Mouse (Mus musculus) stomach, embryonic 16.5 days (tissue): ENCODE measurements around the gene Frmd4b. TPM values are rescaled to one million over a fixed set of nuclear protein-coding genes. Genes with fewer than 3 reads are reported as not detected.
"Not testable (repeated sequence)": the region's sequence is repeated elsewhere in the genome, so short reads cannot be mapped to it uniquely, and the experiment has no call there.

Source experiments
- ATAC-seq: fragments of 200-750 bp; cut with Nextera tagmentation; 2 replicates; pipeline ENCODE4 v1.8.0; 2017; ENCODE audit warnings: moderate number of reproducible peaks, moderate TSS enrichment; ENCODE audit not compliant: insufficient read depth, low FRiP score
- H3K27ac ChIP-seq: fragments of 300-500 bp; sonication (generic); 2 replicates; pipeline ENCODE4 v1.5.1; 2014; ENCODE audit warnings: low read length
- H3K27me3 ChIP-seq: fragments of 300-500 bp; sonication (generic); 2 replicates; pipeline ENCODE4 v1.6.1; 2014; ENCODE audit warnings: low read length, control low read depth, mixed read lengths; ENCODE audit not compliant: control insufficient read depth, insufficient read depth
- H3K36me3 ChIP-seq: fragments of 300-500 bp; sonication (generic); 2 replicates; pipeline ENCODE4 v1.6.1; 2014; ENCODE audit warnings: low read length; ENCODE audit not compliant: control insufficient read depth, insufficient read depth
- H3K4me1 ChIP-seq: fragments of 300-500 bp; sonication (generic); 2 replicates; pipeline ENCODE4 v1.6.1; 2014; ENCODE audit warnings: low read length, control low read depth, mixed read lengths; ENCODE audit not compliant: control insufficient read depth, insufficient read depth
- H3K4me2 ChIP-seq: fragments of 300-500 bp; sonication (generic); 2 replicates; pipeline ENCODE4 v1.6.1; 2014; ENCODE audit warnings: low read depth, low read length, mixed read lengths
- H3K4me3 ChIP-seq: fragments of 300-500 bp; sonication (generic); replicated peaks from 2 replicates; pipeline ENCODE4 v1.5.1; 2014; ENCODE audit warnings: mild to moderate bottlenecking, low read length
- H3K9ac ChIP-seq: fragments of 300-500 bp; sonication (generic); 2 replicates; pipeline ENCODE4 v1.6.1; 2014; ENCODE audit warnings: low read length
- H3K9me3 ChIP-seq: fragments of 300-500 bp; sonication (generic); replicated peaks from 2 replicates; pipeline ENCODE4 v1.6.1; 2016; ENCODE audit warnings: low read length, control low read depth; ENCODE audit not compliant: control insufficient read depth
- WGBS: fragments of 180-500 bp; shearing (Covaris S2); extraction: QIAGEN DNeasy Blood & Tissue Kit; methylation state at CpG from one replicate; pipeline ENCODE4 v1.1.7; 2014; 5-methylcytosine and 5-hydroxymethylcytosine counted together
- polyA plus RNA-seq: library from polyadenylated mRNA; unstranded; fragments of >200 nt; fragmentation: Nextera tagmentation; extraction: Ambion mirVana; gene quantifications from 2 replicates; pipeline ENCODE4 v1.2.1, GENCODE M21; 2015

Frmd4b gene
- polyA plus RNA-seq, 1 experiment from 2014 or later: 17.5 TPM

DNA sequence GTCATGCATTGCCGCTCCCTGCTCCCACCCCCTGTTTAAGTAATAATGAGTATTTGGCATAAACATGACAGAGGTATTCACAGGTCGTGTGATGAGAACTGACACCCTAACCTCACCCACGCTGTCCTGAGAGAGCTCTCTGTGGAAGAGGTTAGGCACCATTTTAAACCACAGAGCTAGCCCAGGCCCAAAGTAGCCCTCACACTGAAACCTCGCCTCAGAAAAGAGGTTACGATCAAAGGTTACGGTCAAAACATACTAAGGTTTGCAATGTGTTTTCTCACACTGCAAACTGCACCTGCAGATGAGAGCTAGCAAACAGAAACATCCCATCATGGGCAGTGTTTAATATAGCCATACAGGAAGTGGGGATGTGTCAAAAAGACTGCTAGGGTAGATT is 230.0 kb downstream of the Frmd4b start:
- Histone ChIP-seq H3K9me3 (no peaks in the 10 kb centered on the region), H3K27ac (no peak overlapping the region), H3K36me3 (no peaks in the 10 kb centered on the region), H3K4me1 (no peaks in the 10 kb centered on the region), H3K4me2 (no peak overlapping the region), H3K4me3 (no peak overlapping the region), H3K9ac (no peak overlapping the region), H3K27me3 (no peaks in the 10 kb centered on the region)
- WGBS: 75% methylated on average over 6 of the region's 6 CpGs
- ATAC-seq: no peak

DNA sequence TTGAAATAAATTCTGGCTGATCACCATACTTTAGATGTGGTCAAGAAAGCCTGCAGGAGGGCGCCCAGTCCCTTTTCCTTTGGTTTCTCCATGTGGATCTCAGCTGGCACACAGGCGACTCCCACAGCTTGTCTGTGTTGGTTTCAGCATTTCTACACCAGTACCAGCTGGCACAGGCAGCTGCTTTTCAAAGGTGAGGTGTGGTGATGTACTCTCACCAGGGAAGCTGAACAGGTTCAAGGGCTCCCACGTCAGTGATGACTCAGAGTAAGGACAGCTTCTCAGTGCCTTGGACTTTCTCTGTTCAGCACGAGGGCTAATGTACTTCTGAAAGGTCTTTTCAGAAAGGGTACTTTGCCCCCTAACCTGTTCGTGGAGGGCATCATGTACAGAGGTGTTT is 232.4 kb downstream of the Frmd4b start:
- ATAC-seq: peak; percentile 50; the same call in 1 of the 2 replicates
- Histone ChIP-seq H3K4me2 (no peak overlapping the region), H3K4me3 (no peak overlapping the region), H3K36me3 (no peaks in the 10 kb centered on the region), H3K27ac (no peak overlapping the region), H3K4me1 (no peaks in the 10 kb centered on the region), H3K27me3 (no peaks in the 10 kb centered on the region), H3K9ac (no peak overlapping the region), H3K9me3 (no peaks in the 10 kb centered on the region)
- 80% methylated on average over 5 of the region's 5 CpGs for WGBS

DNA sequence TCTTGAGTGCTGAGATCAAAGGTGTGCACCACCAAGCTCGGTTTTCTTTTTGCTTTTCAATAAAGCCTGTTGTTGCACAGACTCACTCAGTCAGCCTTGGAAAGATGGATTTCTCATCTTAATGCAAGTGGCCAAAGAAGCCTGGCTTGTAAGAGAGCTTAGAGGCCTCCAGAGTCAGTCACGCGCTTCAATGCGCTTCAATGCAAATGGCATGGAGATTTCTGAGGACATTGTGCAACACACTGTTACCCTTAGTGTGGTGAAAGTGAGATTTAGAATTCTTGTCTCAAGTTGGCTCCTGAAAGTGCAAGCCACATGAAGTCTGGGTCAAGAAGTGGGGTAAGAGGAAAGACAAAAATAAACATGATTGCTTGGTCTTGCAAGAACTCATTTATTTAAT is 236.1 kb downstream of the Frmd4b start:
- Histone ChIP-seq H3K27ac (no peak overlapping the region), H3K9ac (no peak overlapping the region), H3K9me3 (no peaks in the 10 kb centered on the region), H3K36me3 (no peaks in the 10 kb centered on the region), H3K4me3 (no peak overlapping the region), H3K4me2 (no peak overlapping the region), H3K4me1 (no peaks in the 10 kb centered on the region), H3K27me3 (no peaks in the 10 kb centered on the region)
- 88% methylated on average over 4 of the region's 4 CpGs for WGBS
- no peak for ATAC-seq

DNA sequence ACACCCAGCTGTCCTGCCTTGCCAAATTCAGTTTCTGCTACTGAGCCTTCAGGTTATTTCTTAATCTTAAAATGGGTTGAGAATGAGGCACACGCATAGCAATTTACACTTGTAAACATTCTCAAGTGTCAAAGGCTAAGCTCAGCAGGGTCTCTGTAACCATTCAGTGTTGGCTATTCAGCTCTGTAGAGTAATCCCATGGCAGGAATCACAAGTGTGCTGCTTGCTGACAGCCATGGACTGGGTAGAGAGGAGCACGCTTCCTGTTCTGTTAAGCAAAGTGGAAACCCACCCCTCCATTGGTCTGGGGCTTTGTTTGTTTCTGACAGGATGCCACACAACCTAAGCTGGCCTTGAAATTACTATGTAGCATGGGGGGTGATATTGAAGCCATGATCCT is 246.4 kb downstream of the Frmd4b start:
- H3K27ac ChIP-seq: no peak overlapping the region

DNA sequence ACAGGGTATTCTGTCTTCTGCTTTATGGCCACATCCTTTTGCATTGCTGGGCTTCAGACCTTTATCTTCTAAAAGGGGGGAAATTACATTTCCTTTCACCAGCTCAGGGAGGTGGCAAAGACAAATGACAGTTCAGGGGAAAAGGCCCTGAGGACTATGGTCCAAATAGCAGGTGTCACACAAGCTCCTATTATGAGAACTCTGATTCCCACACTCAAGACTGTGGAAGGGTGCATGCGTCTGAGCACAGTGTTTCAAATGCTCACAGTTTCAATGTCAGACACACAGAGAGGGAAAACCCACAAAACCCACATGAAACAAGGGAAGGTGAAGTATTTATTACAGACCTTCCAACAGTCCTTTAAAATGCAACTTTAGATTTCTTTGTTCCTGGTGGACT is 246.9 kb downstream of the Frmd4b start:
- ATAC-seq: no peak
- Histone ChIP-seq H3K4me2 (no peak overlapping the region), H3K36me3 (no peaks in the 10 kb centered on the region), H3K4me3 (no peak overlapping the region), H3K27me3 (no peaks in the 10 kb centered on the region), H3K27ac (no peak overlapping the region), H3K4me1 (no peaks in the 10 kb centered on the region), H3K9ac (no peak overlapping the region), H3K9me3 (no peaks in the 10 kb centered on the region)
- WGBS: 60% methylated on average over 1 of the region's 1 CpGs

More for the DNA sequence above, 246.4 kb downstream of the Frmd4b start:
- Histone ChIP-seq H3K9me3 (no peaks in the 10 kb centered on the region), H3K4me3 (no peak overlapping the region), H3K27me3 (no peaks in the 10 kb centered on the region), H3K4me1 (no peaks in the 10 kb centered on the region), H3K4me2 (no peak overlapping the region), H3K36me3 (no peaks in the 10 kb centered on the region), H3K9ac (no peak overlapping the region)
- WGBS: 41% methylated on average over 2 of the region's 2 CpGs
- ATAC-seq: no peak

DNA sequence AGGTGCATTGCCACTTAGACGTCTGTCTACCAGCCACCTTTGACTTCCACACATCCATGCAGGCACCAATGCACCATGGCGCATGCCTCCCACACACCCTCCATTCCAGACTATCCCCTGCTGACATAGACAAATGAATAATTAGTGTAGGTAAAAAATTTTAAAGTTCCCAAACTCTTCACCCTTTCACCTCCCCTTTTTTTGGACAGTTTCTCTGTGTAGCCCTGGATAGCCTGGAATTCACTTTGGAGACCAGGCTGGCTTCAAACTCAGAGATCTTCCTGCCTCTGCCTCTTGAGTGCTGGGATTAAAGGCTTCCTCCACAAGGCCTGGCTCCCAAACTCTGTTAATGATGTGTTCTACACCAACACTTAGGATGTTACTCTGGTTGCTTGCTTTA is 253.5 kb downstream of the Frmd4b start:
- Histone ChIP-seq H3K4me3 (no peak overlapping the region), H3K27ac (no peak overlapping the region), H3K4me2 (no peak overlapping the region), H3K9ac (no peak overlapping the region), H3K4me1 (no peaks in the 10 kb centered on the region), H3K9me3 (no peaks in the 10 kb centered on the region), H3K27me3 (no peaks in the 10 kb centered on the region), H3K36me3 (no peaks in the 10 kb centered on the region)
- ATAC-seq: no peak
- 80% methylated on average over 2 of the region's 2 CpGs for WGBS

DNA sequence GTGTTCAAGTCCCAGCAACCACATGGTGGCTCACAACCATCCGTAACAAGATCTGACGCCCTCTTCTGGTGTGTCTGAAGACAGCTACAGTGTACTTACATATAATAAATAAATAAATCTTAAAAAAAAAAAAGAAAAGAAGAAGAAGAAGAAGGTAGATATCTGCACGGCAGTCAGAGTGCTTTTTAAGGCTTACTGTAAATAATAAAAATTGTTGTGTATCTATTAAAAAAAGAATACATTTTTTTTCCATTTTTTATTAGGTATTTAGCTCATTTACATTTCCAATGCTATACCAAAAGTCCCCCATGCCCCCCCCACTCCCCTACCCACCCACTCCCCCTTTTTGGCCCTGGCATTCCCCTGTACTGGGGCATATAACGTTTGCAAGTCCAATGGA is 259.7 kb downstream of the Frmd4b start:
- H3K4me3 ChIP-seq, H3K36me3 ChIP-seq, H3K9me3 ChIP-seq, H3K4me1 ChIP-seq, H3K4me2 ChIP-seq, H3K9ac ChIP-seq, H3K27ac ChIP-seq, H3K27me3 ChIP-seq, ATAC-seq: not testable (repeated sequence)
- WGBS: 63% methylated on average over 3 of the region's 4 CpGs

DNA sequence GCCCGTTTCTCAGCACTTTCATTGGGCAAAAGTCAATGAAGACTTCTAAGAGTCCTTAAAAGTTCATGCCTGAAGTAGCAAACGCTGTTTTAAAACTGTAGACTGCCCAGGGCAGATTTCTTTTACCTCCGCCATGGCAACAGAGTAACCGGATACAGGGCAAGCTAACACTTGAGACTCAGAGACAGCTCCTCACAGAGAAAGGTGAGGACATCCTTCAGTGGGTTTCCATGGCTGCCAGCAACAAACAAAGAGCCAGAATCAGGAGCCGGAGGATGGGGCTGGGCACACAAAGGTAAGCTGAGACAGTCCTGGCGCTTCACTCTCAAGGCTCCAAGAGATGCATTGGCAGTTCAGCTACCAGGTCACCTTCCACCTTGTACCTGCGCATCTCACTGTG is 260.7 kb downstream of the Frmd4b start:
- Histone ChIP-seq H3K4me3 (no peak overlapping the region), H3K4me2 (no peak overlapping the region), H3K9ac (no peak overlapping the region), H3K27me3 (no peaks in the 10 kb centered on the region), H3K36me3 (no peaks in the 10 kb centered on the region), H3K27ac (no peak overlapping the region), H3K9me3 (no peaks in the 10 kb centered on the region), H3K4me1 (0 out of 2 replicates have a peak, but pooled peaks cover 3% of the 10 kb centered on the region)
- 54% methylated on average over 7 of the region's 7 CpGs for WGBS
- ATAC-seq: no peak

DNA sequence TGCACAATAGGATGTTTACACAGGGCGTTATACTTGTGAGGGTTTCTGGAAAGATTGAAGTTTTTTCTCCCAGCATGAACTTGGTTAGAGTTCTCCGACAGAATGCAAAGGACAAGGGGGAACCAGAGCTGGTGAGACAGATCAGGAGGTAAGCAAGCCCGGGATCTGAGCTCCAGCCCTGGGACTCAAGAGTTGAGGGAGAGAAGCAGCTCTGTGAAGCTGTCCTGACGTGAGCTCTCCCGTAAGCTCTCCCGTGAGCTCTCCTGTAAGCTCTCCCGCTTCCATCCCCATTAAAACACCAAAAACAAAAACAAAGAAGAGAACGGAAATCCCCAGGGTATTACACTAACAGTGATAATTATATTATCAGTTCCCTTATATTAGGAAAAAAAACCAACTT is 262.2 kb downstream of the Frmd4b start:
- H3K4me2 ChIP-seq: peak overlapping the region; percentile 38
- no peaks in the 10 kb centered on the region for H3K9me3 ChIP-seq
- WGBS: 25% methylated on average over 8 of the region's 8 CpGs
- no peak overlapping the region for H3K9ac ChIP-seq
- peak; percentile 35; the same call in 1 of the 2 replicates for ATAC-seq
- H3K27ac ChIP-seq: peak overlapping the region; percentile 74; the same call in 1 of the 2 replicates
- no peaks in the 10 kb centered on the region for H3K27me3 ChIP-seq
- no peak overlapping the region for H3K4me3 ChIP-seq
- no peaks in the 10 kb centered on the region for H3K36me3 ChIP-seq
- H3K4me1 ChIP-seq: peaks cover 4% of the 10 kb centered on the region; the same call in 1 of the 2 replicates

DNA sequence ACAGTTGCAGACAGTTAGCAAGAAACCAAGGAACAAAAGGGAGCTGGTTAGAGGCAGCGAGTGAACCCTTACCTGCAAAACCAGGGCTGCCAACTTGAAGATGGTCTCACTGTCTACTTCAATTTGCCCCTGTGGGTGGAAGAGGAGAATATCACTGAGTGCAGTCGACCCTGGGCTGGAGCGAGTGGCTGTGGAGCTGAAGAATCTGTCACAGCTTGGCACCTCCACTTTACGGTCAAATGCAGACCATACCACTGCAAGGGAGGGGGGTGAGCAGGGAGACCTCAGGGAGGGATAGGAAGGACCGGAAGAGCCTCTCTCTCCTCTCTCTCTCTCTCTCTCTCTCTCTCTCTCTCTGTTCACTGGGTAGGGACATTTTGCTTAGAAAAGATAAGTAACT is 263.4 kb downstream of the Frmd4b start:
- Histone ChIP-seq H3K36me3 (no peaks in the 10 kb centered on the region), H3K4me1 (peaks cover 16% of the 10 kb centered on the region), H3K9ac (peak overlapping the region; percentile 29; the same call in 1 of the 2 replicates), H3K27me3 (no peaks in the 10 kb centered on the region), H3K4me3 (peak overlapping the region; percentile 31), H3K27ac (peak overlapping the region; percentile 74), H3K9me3 (no peaks in the 10 kb centered on the region), H3K4me2 (peak overlapping the region; percentile 38)
- ATAC-seq: peak; percentile 19; the same call in 1 of the 2 replicates
- 18% methylated on average over 5 of the region's 5 CpGs for WGBS
